ENCODE assay signal across 22 mouse cellular contexts in the genomic region with DNA sequence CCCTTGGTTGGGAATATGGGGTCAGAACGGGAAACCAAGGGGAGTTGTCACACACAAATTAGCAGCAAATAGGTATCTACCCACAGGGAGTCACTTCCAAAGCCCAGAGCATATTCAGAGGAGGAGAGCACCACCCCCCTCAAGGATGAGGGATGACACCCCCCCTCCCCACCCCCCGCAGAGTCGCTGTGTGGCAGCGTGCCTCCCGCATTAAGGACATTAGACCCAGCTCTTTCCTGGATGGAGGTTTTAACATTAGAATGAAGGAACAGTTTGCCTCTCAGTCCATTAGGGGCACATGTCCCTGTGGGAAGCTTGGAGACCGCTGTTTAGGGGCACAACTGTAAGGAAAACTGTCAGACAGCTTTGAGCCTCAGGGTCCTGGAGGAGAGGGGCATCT. TPM values are rescaled to one million over a fixed set of nuclear protein-coding genes. Genes with fewer than 3 reads are reported as not detected.
A peak's percentile ranks its signal among the peaks of the same experiment; 100 is the strongest.
DNase-seq lines count a peak whose midpoint lies in the region; ATAC-seq lines count a peak whose summit lies in the region.
"Had no signal": no experiment of that assay in that cellular context is flagged by ENCODE, and none has a peak within 500 bp of the region (broad histone marks: within the 10 kb centered on the region; RNA-seq: fewer than 3 reads in every experiment).

No protein-coding gene starts in this region.

- H3K9ac ChIP-seq in embryonic facial prominence, embryonic 12.5 days, result 0 out of 2 replicates have a peak overlapping the region, but pooled peaks have one; percentile 36
- no peak overlapping the region for H3K9ac ChIP-seq in midbrain, embryonic 12.5 days (replicated peaks)
- H3K9ac ChIP-seq in midbrain, embryonic 16.5 days (ENCODE audit: low read depth, low read length), result no peak overlapping the region
- no peak overlapping the region for H3K9ac ChIP-seq in neural tube, embryonic 15.5 days (replicated peaks)
- H3K9ac ChIP-seq: heart, embryonic 12.5 days had no signal

- no peak for DNase-seq in embryonic facial prominence, embryonic 10.5 days (ENCODE audit: low spot score)
- peak; percentile 89 for DNase-seq in ZHBTc4 (ENCODE audit: low read depth, low spot score)
- no peak for DNase-seq in adrenal gland, adult (ENCODE audit: inconsistent age in 2 of 2, low spot score in 1 of 2)
- DNase-seq in ovary, postnatal 36 days (ENCODE audit: low spot score), result no peak
- DNase-seq: adrenal gland, adult 8-10 months; cerebellum, adult 11-12 months; cerebellum, postnatal 36 days; gastrocnemius, postnatal 36 days; heart, postnatal 4 days; kidney, adult 8-10 months; kidney, postnatal 36 days; left cerebral cortex, postnatal 4 days had no signal

- 5% methylated on average over 6 of the region's 6 CpGs for WGBS in embryonic facial prominence, embryonic 12.5 days
- WGBS in embryonic facial prominence, embryonic 10.5 days, result 7% methylated on average over 6 of the region's 6 CpGs
- WGBS in midbrain, embryonic 12.5 days, result 5% methylated on average over 6 of the region's 6 CpGs
- WGBS in midbrain, embryonic 16.5 days, result 3% methylated on average over 6 of the region's 6 CpGs
- under 1% methylated on average over 6 of the region's 6 CpGs for WGBS in neural tube, embryonic 15.5 days

- H3K36me3 ChIP-seq in embryonic facial prominence, embryonic 12.5 days, result no peaks in the 10 kb centered on the region
- peaks cover 6% of the 10 kb centered on the region for H3K36me3 ChIP-seq in embryonic facial prominence, embryonic 10.5 days (replicated peaks)
- H3K36me3 ChIP-seq in midbrain, embryonic 12.5 days, result no peaks in the 10 kb centered on the region
- no peaks in the 10 kb centered on the region for H3K36me3 ChIP-seq in midbrain, embryonic 16.5 days (ENCODE audit: control insufficient read depth, insufficient read depth, low read length)
- H3K36me3 ChIP-seq in neural tube, embryonic 15.5 days, result no peaks in the 10 kb centered on the region
- H3K36me3 ChIP-seq: heart, embryonic 12.5 days had no signal

- ATAC-seq in embryonic facial prominence, embryonic 12.5 days (ENCODE audit: insufficient number of reproducible peaks, insufficient read depth, low FRiP score, low TSS enrichment), result no peak
- no peak for ATAC-seq in midbrain, embryonic 12.5 days (ENCODE audit: low FRiP score, low read depth)
- no peak for ATAC-seq in midbrain, embryonic 16.5 days
- ATAC-seq in neural tube, embryonic 15.5 days (ENCODE audit: low FRiP score), result no peak

- H3K4me2 ChIP-seq in embryonic facial prominence, embryonic 12.5 days (replicated peaks), result no peak overlapping the region
- no peak overlapping the region for H3K4me2 ChIP-seq in midbrain, embryonic 12.5 days (replicated peaks)
- no peak overlapping the region for H3K4me2 ChIP-seq in midbrain, embryonic 16.5 days (ENCODE audit: low read length)
- 0 out of 2 replicates have a peak overlapping the region, but pooled peaks have one; percentile 2 for H3K4me2 ChIP-seq in neural tube, embryonic 15.5 days
- H3K4me2 ChIP-seq: heart, embryonic 12.5 days; liver, embryonic 11.5 days had no signal

- no peak overlapping the region for H3K4me3 ChIP-seq in embryonic facial prominence, embryonic 12.5 days
- no peak overlapping the region for H3K4me3 ChIP-seq in embryonic facial prominence, embryonic 10.5 days
- H3K4me3 ChIP-seq in midbrain, embryonic 12.5 days, result no peak overlapping the region
- no peak overlapping the region for H3K4me3 ChIP-seq in midbrain, embryonic 16.5 days (ENCODE audit: low read depth, low read length)
- no peak overlapping the region for H3K4me3 ChIP-seq in neural tube, embryonic 15.5 days (replicated peaks)
- H3K4me3 ChIP-seq: heart, embryonic 12.5 days; myocyte had no signal

- no peak overlapping the region for H3K27ac ChIP-seq in embryonic facial prominence, embryonic 12.5 days
- no peak overlapping the region for H3K27ac ChIP-seq in embryonic facial prominence, embryonic 10.5 days (replicated peaks)
- H3K27ac ChIP-seq in midbrain, embryonic 12.5 days (replicated peaks), result 0 out of 2 replicates have a peak overlapping the region, but pooled peaks have one; percentile 10
- H3K27ac ChIP-seq in midbrain, embryonic 16.5 days (ENCODE audit: low read length), result no peak overlapping the region
- H3K27ac ChIP-seq in neural tube, embryonic 15.5 days (replicated peaks), result no peak overlapping the region

- H3K4me1 ChIP-seq in embryonic facial prominence, embryonic 12.5 days, result peaks cover 10% of the 10 kb centered on the region; the same call in 1 of the 2 replicates
- H3K4me1 ChIP-seq in embryonic facial prominence, embryonic 10.5 days, result peaks cover 20% of the 10 kb centered on the region
- peaks cover 23% of the 10 kb centered on the region for H3K4me1 ChIP-seq in midbrain, embryonic 12.5 days
- peaks cover 5% of the 10 kb centered on the region; the same call in 1 of the 2 replicates for H3K4me1 ChIP-seq in midbrain, embryonic 16.5 days (ENCODE audit: control insufficient read depth, insufficient read depth, low read length)
- H3K4me1 ChIP-seq in neural tube, embryonic 15.5 days, result peaks cover 11% of the 10 kb centered on the region

- no peaks in the 10 kb centered on the region for H3K9me3 ChIP-seq in embryonic facial prominence, embryonic 12.5 days
- H3K9me3 ChIP-seq in embryonic facial prominence, embryonic 10.5 days, result no peaks in the 10 kb centered on the region
- H3K9me3 ChIP-seq in midbrain, embryonic 12.5 days, result no peaks in the 10 kb centered on the region
- no peaks in the 10 kb centered on the region for H3K9me3 ChIP-seq in midbrain, embryonic 16.5 days (replicated peaks; ENCODE audit: control insufficient read depth, low read length, poor library complexity, severe bottlenecking)
- no peaks in the 10 kb centered on the region for H3K9me3 ChIP-seq in neural tube, embryonic 15.5 days (replicated peaks)
- H3K9me3 ChIP-seq: heart, embryonic 12.5 days had no signal

- H3K27me3 ChIP-seq in embryonic facial prominence, embryonic 12.5 days, result no peaks in the 10 kb centered on the region
- H3K27me3 ChIP-seq in embryonic facial prominence, embryonic 10.5 days (replicated peaks; ENCODE audit: low read depth, poor library complexity, severe bottlenecking), result 0 out of 2 replicates have a peak, but pooled peaks cover 6% of the 10 kb centered on the region
- no peaks in the 10 kb centered on the region for H3K27me3 ChIP-seq in midbrain, embryonic 12.5 days
- no peaks in the 10 kb centered on the region for H3K27me3 ChIP-seq in midbrain, embryonic 16.5 days (ENCODE audit: control insufficient read depth, insufficient read depth, low read depth, low read length)
- no peaks in the 10 kb centered on the region for H3K27me3 ChIP-seq in neural tube, embryonic 15.5 days (replicated peaks)
- H3K27me3 ChIP-seq: CH12.LX had no signal

RNA-seq across cellular contexts. Expression of a gene that starts 9.0 kb away (rescaled TPM):
- 1,615 and 1,742 TPM in 2 replicates for polyA plus RNA-seq in embryonic facial prominence, embryonic 12.5 days (2016; fragmentation: Nextera tagmentation; extraction: Ambion mirVana)
- polyA plus RNA-seq in embryonic facial prominence, embryonic 10.5 days (2016; fragmentation: Nextera tagmentation; extraction: Ambion mirVana), result 3,361 and 3,650 TPM in 2 replicates
- polyA plus RNA-seq in midbrain, embryonic 12.5 days (2016; fragmentation: Nextera tagmentation; extraction: Ambion mirVana), result 1,213 and 1,289 TPM in 2 replicates
- 1,399 and 1,460 TPM in 2 replicates for polyA plus RNA-seq in midbrain, embryonic 16.5 days (2015; fragmentation: Nextera tagmentation; extraction: Ambion mirVana)
- 1,840 and 1,880 TPM in 2 replicates for polyA plus RNA-seq in neural tube, embryonic 15.5 days (2015; fragmentation: Nextera tagmentation; extraction: Ambion mirVana)

RNA-seq across cellular contexts. Expression of a gene that starts 13.9 kb away (rescaled TPM):
- 9.6 and 12.0 TPM in 2 replicates for polyA plus RNA-seq in embryonic facial prominence, embryonic 12.5 days (2016; fragmentation: Nextera tagmentation; extraction: Ambion mirVana)
- polyA plus RNA-seq in embryonic facial prominence, embryonic 10.5 days (2016; fragmentation: Nextera tagmentation; extraction: Ambion mirVana), result 6.8 and 8.5 TPM in 2 replicates
- polyA plus RNA-seq in midbrain, embryonic 12.5 days (2016; fragmentation: Nextera tagmentation; extraction: Ambion mirVana), result 7.7 and 7.9 TPM in 2 replicates
- 7.0 TPM in 2 replicates for polyA plus RNA-seq in midbrain, embryonic 16.5 days (2015; fragmentation: Nextera tagmentation; extraction: Ambion mirVana)
- 6.3 and 16.2 TPM in 2 replicates for polyA plus RNA-seq in neural tube, embryonic 15.5 days (2015; fragmentation: Nextera tagmentation; extraction: Ambion mirVana)

RNA-seq across cellular contexts. Expression of a gene that starts 28.7 kb away (rescaled TPM):
- not detected in 2 replicates for polyA plus RNA-seq in embryonic facial prominence, embryonic 12.5 days (2016; fragmentation: Nextera tagmentation; extraction: Ambion mirVana)
- 0.21 TPM in 1 of 2 replicates, not detected in the other for polyA plus RNA-seq in embryonic facial prominence, embryonic 10.5 days (2016; fragmentation: Nextera tagmentation; extraction: Ambion mirVana)
- not detected in 2 replicates for polyA plus RNA-seq in midbrain, embryonic 12.5 days (2016; fragmentation: Nextera tagmentation; extraction: Ambion mirVana)
- not detected in 2 replicates for polyA plus RNA-seq in midbrain, embryonic 16.5 days (2015; fragmentation: Nextera tagmentation; extraction: Ambion mirVana)
- polyA plus RNA-seq in neural tube, embryonic 15.5 days (2015; fragmentation: Nextera tagmentation; extraction: Ambion mirVana), result not detected in 2 replicates
- polyA plus RNA-seq: brain, embryonic 14.5 days; heart, embryonic 12.5 days; liver, embryonic 11.5 days; lung, embryonic 16.5 days; myocyte had no signal

RNA-seq across cellular contexts. Expression of a gene that starts 42.1 kb away (rescaled TPM):
- polyA plus RNA-seq in embryonic facial prominence, embryonic 12.5 days (2016; fragmentation: Nextera tagmentation; extraction: Ambion mirVana), result 3.2 and 3.9 TPM in 2 replicates
- polyA plus RNA-seq in embryonic facial prominence, embryonic 10.5 days (2016; fragmentation: Nextera tagmentation; extraction: Ambion mirVana), result 2.3 and 3.0 TPM in 2 replicates
- polyA plus RNA-seq in midbrain, embryonic 12.5 days (2016; fragmentation: Nextera tagmentation; extraction: Ambion mirVana), result 1.8 and 2.4 TPM in 2 replicates
- 1.1 and 1.4 TPM in 2 replicates for polyA plus RNA-seq in midbrain, embryonic 16.5 days (2015; fragmentation: Nextera tagmentation; extraction: Ambion mirVana)
- 1.2 and 1.9 TPM in 2 replicates for polyA plus RNA-seq in neural tube, embryonic 15.5 days (2015; fragmentation: Nextera tagmentation; extraction: Ambion mirVana)

RNA-seq across cellular contexts. Expression of a gene that starts 52.7 kb away (rescaled TPM):
- polyA plus RNA-seq in embryonic facial prominence, embryonic 12.5 days (2016; fragmentation: Nextera tagmentation; extraction: Ambion mirVana), result 11.0 TPM in 2 replicates
- polyA plus RNA-seq in embryonic facial prominence, embryonic 10.5 days (2016; fragmentation: Nextera tagmentation; extraction: Ambion mirVana), result 3.0 and 4.3 TPM in 2 replicates
- polyA plus RNA-seq in midbrain, embryonic 12.5 days (2016; fragmentation: Nextera tagmentation; extraction: Ambion mirVana), result 5.3 and 7.0 TPM in 2 replicates
- polyA plus RNA-seq in midbrain, embryonic 16.5 days (2015; fragmentation: Nextera tagmentation; extraction: Ambion mirVana), result 18.7 and 20.3 TPM in 2 replicates
- 9.6 and 13.8 TPM in 2 replicates for polyA plus RNA-seq in neural tube, embryonic 15.5 days (2015; fragmentation: Nextera tagmentation; extraction: Ambion mirVana)
